Mouse (Mus musculus): ENCODE data around the gene Mak. TPM values are rescaled to one million over a fixed set of nuclear protein-coding genes. Genes with fewer than 3 reads are reported as not detected.

Mak gene
- not detected for polyA plus RNA-seq (2015; fragmentation: Illumina TruSeq; extraction: RNeasy Lipid Tissue Mini Kit (QIAGEN cat#74804); ENCODE audit: insufficient read depth, low read depth, low replicate concordance)

DNA sequence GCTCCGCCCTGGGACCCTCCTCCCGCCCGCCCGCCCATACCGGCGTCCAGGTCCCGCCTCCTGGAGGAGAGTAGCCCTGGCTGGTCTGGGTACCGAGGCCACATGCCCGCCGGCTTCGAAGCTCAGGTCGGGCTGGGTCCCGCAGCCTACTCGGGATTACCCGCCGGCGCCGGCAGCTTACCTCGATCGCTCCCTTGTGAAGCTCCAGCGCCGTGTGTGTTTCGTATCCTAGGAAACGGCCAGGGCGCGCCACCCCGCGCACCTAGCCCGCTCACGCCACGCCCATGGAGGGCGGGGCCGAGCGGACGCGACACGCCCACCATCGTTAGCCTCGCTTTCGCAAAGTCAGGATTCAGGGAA is at the start of gene Mak:
TSS of gene Mak (minus strand) at position 286 of the 360 bp plus-strand sequence.

DNA sequence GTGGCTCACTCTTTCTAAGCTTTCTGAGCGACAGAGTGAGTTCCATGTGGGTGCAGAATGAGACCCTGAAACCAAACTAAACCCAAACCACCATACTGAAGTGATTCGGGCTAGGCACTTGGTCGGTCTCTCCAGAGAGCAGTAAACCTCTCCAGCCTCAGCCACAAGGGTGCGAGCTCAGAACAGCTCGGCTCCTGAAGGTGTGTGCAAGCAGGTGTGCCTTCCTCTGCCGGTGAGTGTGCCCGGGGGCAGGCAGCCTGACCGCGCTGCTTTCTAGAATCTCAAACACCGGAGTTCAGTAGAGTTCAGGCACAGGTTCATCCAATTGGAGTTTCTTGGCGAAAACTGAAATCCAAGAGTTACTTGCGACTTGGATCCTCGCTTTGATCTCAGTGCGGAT is 34.4 kb upstream of the Mak start, which contains the start of gene Sycp2l:
TSS of gene Sycp2l (plus strand) at position 368 of the 400 bp plus-strand sequence.

DNA sequence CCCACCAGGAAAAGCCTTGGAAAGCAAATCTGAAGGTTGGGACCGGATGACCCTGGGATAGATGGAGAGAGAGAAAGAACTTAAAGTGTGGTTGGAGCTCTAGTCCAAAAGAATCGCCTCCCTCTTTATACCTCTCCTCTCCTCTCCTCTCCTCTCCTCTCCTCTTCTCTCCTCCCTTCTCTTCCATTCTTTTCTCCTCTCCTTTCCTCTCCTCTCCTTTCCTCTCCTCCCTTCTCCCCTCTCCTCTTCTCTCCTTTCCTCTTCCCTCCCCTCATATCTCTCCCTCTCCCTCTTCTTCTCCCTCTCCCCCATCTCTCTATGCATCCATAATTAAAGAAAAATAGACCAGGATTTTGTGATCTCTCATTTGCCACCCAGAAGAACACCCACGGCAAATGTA is 31.4 kb upstream of the Mak start, which contains the start of gene Gcm2:
TSS of gene Gcm2 (minus strand) at position 101 of the 400 bp plus-strand sequence.

DNA sequence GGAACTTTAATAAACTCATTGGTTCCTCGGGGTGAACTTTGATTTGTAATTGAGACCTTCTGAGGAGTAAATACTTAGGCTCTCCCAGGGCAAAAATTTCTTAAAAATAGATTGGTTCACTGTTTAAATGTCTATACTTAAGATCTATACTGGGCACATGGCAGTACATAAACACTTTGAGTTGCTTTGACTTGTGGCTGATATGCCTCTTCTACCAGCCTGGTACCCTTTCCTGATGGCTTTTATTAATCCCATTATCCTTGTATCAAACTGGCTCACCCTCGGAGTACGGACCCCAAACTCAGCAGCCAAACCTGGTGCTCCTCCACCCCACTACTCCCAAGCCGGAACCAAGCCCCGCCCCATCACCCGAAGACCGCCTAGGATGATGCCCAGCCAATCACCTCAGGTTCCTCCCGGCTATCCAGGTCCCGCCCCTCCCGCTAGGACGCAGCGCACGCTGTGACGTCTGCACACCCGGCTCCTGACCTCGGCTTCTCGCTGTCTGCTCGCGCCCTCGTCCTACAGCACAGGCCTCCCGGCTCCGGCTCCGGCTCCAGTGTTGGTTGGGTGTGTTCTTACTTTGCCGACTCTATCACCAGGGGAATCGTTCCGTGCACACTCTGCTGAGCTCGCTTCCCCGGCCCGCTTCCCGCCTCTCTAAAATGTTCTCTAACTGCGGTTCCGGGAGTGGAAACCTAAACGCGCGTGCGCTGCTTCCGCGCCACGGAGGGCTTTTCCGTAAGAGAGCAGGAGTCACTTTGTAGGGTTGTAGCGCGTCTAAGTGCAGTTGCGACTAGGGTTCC is 63.5 kb downstream of the Mak start, which contains the start of gene Tmem14c:
TSS of gene Tmem14c (plus strand) at position 464 of the 806 bp plus-strand sequence.

DNA sequence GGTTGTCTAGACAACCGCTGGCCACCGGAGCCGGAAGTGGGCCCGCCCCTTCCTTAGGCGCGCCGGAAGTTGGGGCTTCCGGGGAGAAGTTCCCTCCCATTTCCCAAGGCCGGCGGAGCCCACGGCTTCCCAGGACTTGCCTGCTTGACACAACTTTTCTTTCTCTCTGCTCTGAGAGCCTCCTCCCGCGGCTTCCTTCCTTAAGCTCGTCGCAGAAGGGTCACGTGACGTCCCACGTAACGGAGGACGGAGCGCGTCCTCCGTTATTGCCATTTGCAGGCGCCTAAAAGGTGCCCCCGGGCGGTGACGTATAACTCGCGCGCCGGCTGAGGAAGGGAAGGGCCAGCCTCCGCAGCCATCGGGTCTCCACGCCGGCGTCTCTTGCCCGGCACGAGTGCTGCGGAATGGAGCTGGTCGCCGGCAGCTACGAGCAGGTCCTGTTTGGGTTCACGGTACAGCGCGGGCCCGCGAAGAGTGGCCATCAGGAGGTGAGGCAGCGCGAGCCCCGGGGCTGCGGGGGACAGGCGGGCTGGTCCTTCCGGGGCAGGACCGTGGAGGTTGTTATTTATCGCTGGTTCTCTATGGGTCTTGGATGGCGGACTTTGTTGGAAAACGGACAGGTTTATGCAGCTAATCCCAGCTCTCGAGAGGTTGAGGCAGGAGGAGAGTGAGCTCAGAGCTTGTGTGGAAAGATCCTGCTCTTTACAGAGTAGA is 78.4 kb downstream of the Mak start, which contains the start of gene Pak1ip1:
TSS of gene Pak1ip1 (plus strand) at position 98 of the 714 bp plus-strand sequence.

Other genes with a start within 250 kb of the Mak start
- 11.2 TPM for gene Gcnt2, start 220.0 kb downstream of the Mak start, polyA plus RNA-seq (2015; fragmentation: Illumina TruSeq; extraction: RNeasy Lipid Tissue Mini Kit (QIAGEN cat#74804); ENCODE audit: insufficient read depth, low read depth, low replicate concordance)
- 10.4 TPM for gene Pak1ip1, start 78.7 kb downstream of the Mak start, polyA plus RNA-seq (2015; fragmentation: Illumina TruSeq; extraction: RNeasy Lipid Tissue Mini Kit (QIAGEN cat#74804); ENCODE audit: insufficient read depth, low read depth, low replicate concordance)
- 21.8 TPM for gene Tmem14c, start 63.4 kb downstream of the Mak start, polyA plus RNA-seq (2015; fragmentation: Illumina TruSeq; extraction: RNeasy Lipid Tissue Mini Kit (QIAGEN cat#74804); ENCODE audit: insufficient read depth, low read depth, low replicate concordance)
- gene Gcm2, start 31.3 kb upstream of the Mak start, polyA plus RNA-seq (2015; fragmentation: Illumina TruSeq; extraction: RNeasy Lipid Tissue Mini Kit (QIAGEN cat#74804); ENCODE audit: insufficient read depth, low read depth, low replicate concordance): not detected
- not detected for gene Sycp2l, start 34.6 kb upstream of the Mak start, polyA plus RNA-seq (2015; fragmentation: Illumina TruSeq; extraction: RNeasy Lipid Tissue Mini Kit (QIAGEN cat#74804); ENCODE audit: insufficient read depth, low read depth, low replicate concordance)
- gene Elovl2, start 140.7 kb upstream of the Mak start, polyA plus RNA-seq (2015; fragmentation: Illumina TruSeq; extraction: RNeasy Lipid Tissue Mini Kit (QIAGEN cat#74804); ENCODE audit: insufficient read depth, low read depth, low replicate concordance): 0.41 TPM
- gene Smim13, start 170.1 kb upstream of the Mak start, polyA plus RNA-seq (2015; fragmentation: Illumina TruSeq; extraction: RNeasy Lipid Tissue Mini Kit (QIAGEN cat#74804); ENCODE audit: insufficient read depth, low read depth, low replicate concordance): 3.8 TPM
- not detected for gene Gm17364, start 194.3 kb upstream of the Mak start, polyA plus RNA-seq (2015; fragmentation: Illumina TruSeq; extraction: RNeasy Lipid Tissue Mini Kit (QIAGEN cat#74804); ENCODE audit: insufficient read depth, low read depth, low replicate concordance)

Data from pancreas, adult 10 weeks (tissue).